Mouse (Mus musculus) retina, postnatal 1 day (tissue): ENCODE measurements around the gene Acap1.
"Not testable (repeated sequence)": the region's sequence is repeated elsewhere in the genome, so short reads cannot be mapped to it uniquely, and the experiment has no call there.

Experiments
- DNase-seq: peaks from one replicate; pipeline ENCODE4 v3.0.0-alpha.2; 2012

Gene Acap1

DNA sequence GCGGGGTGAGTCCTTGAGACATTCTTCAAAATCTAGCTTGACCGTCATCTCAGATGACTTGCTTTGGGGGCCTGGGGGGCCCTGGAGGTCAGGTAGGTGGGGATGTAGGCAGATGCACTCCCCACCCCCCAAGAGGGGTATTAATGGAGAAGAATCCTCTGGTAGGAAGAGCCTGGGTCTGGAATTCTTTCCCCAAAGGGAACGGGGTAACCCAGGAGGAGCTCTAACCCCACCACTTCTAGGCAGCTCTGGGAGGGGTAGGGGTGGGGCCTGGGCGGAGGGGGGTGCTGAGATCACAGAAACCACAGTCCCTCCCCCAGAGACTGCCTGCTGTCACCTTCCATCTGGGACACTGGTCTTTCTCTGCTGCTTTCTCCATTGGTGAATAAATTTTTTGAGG, at the start of gene Acap1:
Gene Acap1, minus strand, starts transcription at position 249 of the 400 bp plus-strand sequence.
- DNase-seq = no peak

DNA sequence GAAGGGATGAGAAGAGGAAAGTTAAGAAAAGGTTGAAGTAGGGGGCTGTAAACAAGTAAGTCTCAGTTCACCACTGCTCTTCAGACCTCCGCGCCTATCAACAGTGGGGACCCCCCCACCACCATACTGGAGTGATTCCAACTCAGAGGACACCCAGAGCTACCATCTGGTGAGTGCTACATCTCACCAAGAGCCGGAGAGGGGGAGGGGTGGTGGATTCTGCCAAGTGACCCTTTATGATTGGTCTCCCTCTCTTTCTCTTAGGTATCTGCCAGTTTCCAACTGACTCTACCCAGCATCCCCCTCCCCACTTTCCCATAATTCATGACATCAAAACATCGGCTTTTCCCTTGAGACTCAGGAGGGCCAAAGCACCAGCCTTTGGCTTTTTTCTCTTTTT, 45.6 kb upstream of the Acap1 start:
- no peak for DNase-seq

DNA sequence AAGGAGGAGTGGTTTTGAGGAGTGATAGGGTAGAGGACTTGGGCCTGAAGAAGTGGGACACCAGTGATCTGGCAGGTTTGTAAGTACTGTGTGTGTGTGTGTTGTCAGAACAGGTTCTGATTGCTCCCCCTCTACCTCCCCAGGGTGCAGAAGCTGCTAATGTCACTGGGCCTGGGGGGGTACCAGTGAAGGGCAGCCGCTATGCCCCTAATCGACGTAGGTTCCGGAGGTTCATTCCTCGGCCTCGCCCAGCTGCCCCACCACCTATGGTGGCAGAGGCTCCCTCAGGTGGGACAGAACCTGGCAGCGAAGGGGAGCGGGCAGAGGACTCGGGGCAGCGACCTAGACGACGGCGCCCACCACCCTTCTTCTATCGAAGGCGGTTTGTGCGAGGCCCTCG, 44.4 kb upstream of the Acap1 start:
- no peak for DNase-seq

DNA sequence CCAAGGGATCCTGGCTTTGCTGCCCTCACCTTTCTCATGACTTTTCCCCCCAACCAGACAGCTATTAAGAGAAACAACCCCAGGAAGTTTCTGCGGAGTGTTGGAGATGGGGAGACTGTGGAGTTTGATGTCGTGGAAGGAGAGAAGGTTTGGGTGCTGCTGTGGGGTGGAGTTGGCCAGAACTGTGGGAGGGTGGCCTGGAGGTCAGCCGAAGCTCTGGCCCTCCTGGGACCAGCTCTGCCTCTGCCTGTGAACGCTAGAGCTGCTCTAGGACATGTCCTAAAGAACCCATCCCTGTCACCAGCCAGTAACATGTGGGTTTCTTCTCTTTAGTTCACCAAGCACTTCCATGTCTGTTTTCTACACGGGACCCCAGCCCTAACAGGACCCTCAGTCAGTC, 43.8 kb upstream of the Acap1 start:
- DNase-seq = no peak

DNA sequence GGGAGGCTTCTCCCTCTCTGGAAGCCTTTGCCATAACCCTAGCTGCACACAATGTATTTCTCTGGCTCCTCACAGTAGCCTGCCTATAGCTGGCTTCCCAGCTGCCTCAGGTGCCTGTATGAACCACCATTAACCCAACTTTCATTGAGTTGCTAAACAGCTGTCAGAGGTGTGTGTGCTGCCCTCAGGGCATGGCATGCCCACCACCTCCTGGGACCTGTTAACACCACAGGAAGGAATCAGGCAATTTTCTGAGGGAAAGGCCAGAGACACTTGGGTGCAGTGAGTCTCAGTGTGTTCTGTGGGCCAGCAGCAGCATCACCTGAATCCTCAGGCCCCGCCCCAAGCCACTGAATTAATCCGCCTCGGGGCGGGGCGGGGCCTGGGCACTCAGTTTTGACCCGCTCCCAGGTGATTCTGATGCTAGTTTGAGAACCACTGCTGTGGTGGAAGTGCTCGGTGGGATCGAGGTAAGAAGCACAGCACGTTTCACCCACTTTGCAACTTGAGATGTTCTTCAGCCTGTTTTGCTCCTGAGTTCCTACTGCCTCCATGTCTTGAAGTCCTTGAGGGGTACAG, 43.2 kb upstream of the Acap1 start:
- DNase-seq = no peak

DNA sequence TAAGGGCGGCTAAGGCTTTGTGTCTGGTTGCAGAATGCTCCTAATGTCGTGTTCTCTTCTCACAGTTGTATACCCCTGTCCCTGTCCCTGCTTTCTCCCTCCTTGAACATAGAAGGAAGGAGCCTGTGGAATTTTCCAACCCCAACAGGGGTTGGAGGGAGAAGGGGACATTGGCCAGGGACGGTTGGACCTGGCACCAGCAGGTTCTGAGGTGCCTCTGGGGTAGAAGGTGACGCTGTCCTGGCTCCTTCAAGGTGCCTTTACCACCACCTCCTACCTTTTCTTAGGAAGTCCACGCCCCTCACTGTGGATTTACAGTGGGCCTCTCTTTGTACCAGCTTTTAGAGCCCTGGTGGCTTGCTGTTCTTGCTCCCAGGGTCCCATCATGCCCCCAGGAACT, 42.5 kb upstream of the Acap1 start:
- no peak for DNase-seq

DNA sequence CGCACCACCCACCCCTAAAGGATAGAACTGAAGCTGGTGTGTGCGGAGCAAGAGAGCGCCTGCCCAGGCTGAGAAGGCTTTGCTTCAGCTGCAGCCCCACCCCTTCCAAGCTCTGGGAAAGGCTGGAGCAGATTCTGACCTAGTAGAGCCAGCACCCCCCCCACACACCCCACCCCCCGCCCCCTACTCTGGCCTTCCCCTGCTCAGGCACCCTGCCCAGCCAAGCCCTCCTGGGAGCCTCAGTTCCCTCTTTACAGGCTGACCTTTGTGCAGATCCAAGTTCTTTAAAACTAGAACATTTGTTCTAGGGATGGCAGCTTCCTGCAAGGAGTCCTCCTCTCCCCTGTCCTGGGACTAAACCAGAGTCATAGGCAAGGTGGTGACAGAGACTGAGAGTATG, 42.0 kb upstream of the Acap1 start:
- DNase-seq = no peak

DNA sequence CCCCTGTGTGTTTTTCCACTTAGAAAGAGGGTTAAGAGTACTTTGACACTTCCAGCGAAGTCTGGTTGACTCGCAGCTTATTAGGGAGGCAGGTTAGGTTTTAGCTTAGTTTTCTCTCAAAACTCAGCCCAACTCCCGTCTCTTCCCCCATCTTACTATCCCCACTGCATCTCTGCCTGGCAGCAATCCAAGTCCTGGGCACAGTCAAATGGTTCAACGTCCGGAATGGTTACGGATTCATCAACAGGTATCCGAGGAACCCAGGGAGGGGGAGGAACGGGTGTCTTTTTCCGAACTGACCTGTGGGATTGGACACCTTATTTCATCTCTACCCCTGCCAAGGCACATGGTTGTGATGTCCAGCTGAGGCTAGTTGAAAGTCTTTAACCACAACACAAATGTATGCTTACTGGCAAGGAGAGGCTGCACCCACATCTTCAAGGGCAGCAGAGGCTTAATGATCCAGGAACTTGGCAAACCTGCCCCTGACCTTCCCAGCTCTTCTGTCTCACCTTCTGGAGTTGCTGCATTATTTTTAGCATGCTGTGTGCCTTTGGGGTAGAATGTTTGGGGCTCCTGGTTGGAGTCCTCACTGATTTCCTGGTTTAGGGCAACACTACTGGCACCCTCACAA, 41.5 kb upstream of the Acap1 start:
- DNase-seq = no peak

DNA sequence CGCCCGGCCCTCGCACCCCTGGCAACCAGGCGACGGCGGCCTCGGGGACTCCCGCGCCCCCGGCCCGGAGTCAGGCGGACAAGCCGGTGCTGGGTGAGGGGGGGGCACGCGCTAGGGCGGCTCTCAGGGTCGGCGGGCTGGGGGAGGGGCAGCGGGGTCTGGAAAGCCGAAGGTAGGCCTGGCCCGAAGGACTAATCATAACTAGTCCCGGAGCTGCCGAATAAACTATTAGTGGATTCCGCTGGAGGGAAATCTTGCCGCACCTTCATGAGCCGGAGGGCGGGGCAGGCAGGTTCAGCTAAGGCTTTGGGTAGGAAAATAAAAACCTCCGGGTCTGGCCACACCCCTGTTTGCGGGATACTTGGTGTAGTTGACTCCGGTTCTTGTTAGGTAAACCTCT, 40.8 kb upstream of the Acap1 start:
- no peak for DNase-seq

DNA sequence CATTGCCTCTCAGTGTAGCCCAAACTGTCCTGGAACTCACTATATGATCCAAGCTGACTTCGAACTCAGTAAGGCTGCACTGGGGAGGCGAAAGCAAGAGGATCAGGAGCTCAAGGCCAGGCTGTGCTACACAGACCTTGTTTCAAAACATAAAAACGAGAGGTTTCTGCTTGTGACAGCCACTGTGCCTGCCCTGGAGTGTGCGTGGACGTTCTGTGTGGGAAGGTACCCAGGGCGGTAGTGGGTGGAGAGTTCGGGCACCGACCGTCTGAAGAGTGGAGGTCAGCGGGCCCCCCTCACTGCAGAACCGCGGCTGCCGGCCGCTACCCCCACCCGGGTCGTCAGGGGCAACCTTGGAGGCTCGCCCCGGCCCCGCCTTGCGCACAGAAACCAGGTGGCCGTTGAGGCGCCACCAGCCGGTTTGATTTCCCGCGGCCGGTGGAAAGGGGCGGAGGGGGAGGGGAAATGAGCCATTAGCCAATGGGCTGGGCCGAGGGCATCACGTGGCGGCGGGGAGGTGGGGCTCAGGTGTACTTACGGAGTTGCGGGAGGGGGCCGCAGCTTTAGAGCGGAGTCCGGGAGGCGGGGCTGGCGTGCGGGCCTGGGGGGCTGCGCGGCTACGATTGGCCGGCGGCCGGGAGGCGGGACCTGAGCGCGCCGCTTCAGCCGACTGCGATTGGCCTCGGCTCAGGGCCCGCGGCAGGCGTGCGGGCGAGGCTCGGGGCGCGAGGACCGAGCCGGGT, 40.0 kb upstream of the Acap1 start, which contains the start of gene Ybx2:
Gene Ybx2, plus strand, starts transcription at position 660 of the 743 bp plus-strand sequence.
- DNase-seq = peak; percentile 93

DNA sequence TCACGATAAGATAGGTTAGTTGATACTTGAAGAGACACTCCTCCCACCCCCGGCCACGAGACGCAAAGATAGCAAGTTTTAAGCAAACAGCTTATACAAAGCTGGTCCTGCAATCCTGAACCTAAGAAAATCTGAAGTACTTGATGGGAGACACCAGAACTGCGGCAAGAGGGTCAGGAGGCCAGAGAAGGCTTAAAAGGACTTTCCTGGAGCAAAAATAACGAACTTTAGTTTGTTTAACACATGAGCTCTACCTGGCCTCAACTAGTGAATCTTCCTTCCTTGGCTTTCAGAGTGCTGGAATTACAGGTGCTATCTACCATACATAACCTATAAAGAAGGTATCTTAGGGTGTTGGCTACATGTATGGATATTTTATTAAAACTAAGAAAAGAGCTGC, 39.3 kb upstream of the Acap1 start:
- no peak for DNase-seq

DNA sequence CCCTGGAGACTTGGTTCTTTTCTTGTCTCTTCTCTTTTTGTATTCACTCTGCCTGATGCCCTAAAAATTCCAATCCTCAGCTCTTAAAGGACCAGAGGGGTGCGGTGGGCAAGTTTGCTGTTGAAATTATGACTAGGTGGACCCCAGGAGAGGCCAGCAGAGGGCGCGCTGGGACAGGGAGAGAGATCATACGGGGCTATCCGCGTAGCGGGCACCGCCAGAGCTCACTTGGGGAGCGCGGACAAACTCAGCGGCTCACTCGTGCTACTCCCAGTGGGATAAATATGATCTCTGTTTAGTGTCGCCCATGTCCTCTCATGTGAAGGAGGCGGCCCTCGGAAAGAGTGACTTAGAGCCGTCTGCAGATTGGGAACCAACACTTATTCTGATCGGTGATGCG, 38.8 kb upstream of the Acap1 start:
- DNase-seq = peak; percentile 92

DNA sequence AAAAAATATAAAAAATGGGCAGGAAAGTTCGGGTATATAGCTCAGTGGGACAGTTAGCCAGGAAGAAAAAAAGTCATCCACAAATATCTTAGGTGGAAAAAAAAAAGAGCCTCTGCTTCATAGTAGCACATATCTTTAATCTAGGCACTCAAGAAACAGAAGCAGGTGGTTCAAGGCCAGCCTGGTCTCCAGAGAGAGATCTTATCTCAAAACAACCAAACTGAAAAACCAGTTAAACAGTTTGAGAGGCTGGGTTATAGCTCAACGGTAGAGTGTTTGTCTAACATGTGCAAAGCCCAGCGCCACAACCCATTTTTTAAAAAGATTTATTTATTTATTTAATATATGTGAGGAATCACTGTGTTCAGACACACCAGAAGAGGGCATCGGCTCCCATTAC, 37.7 kb upstream of the Acap1 start:
- DNase-seq = no peak

DNA sequence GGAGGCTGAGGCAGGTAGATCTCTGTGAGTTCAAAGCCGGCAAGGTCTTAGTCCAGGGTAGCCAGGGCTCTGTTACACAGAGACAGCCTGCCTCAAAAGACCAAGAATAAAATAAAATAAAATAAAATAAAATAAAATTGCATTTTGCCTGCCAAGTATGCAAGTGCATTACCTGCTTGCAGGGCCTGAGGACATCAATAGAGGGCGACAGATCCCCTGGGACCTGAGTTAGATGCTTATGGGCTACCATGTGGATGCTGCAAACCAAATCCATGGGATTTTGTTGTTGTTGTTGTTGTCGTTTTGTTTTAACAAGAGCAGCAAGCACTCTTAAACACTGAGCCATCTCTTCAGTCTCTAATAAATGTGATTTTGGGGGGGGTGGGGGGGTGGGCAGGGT, 36.9 kb upstream of the Acap1 start:
- DNase-seq = peak; percentile 19

DNA sequence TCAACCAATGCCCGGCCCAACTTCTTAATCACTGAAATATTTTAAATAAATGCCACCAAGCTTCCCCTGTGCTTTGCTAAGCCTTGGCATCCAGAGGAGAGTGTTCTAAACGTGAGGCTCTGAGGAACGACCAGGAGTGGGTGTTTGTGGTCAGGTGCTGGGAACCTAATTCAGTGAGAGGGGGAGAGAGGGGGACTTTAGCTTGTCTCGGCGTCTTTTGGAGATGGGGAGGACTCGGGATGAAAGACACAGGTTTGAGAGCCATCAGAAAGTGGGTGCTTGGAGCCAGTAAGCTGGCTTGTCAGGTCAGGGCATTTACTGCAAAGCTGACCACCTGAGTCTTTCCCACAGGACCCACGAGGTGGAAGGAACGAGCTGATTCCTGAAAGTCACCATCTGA, 36.4 kb upstream of the Acap1 start:
- no peak for DNase-seq

DNA sequence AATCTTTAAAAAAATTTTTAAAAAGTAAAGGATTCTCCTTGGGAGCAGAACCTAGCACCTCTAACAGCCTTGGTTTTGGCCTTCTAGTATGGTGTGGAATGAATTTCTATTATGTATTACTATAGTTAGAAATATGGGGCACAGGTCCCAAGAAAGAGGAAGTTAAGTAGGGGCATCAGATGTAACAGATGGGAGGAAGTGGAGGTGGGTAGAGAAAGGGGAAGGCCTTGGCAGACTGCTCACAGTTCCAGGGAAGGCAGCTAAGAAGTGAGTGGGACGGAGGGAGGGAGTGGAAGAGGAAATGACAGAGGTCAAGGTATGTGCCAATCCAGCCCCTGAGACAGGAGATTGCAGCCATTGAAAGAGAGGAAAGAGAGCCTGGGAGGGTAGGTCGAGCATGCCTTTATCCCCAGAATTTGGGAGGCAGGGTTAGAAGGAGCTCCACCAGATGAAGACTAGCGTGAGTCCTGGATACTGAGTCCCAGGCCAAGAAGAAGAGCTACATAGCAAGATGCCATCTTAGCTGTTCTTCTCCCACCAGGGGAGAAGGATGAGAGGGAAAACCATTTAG, 35.7 kb upstream of the Acap1 start:
- DNase-seq = no peak

DNA sequence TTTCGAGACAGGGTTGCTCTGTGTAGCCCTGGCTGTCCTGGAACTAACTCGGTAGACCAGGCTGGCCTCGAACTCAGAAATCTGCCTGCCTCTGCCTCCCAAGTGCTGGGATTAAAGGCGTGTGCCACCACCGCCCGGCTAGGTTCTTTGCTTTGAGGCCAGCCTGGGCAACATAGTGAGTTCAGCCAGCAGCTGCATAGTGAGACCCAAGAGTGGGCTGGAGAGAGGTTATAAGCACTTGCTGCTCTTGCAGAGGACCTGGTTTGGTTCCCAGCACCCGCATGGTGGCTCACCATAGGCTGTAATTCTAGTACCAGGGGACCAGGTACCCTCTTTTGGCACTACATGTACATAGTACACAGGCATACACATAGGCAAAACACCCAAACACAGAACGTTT, 34.8 kb upstream of the Acap1 start:
- DNase-seq = not testable (repeated sequence)

DNA sequence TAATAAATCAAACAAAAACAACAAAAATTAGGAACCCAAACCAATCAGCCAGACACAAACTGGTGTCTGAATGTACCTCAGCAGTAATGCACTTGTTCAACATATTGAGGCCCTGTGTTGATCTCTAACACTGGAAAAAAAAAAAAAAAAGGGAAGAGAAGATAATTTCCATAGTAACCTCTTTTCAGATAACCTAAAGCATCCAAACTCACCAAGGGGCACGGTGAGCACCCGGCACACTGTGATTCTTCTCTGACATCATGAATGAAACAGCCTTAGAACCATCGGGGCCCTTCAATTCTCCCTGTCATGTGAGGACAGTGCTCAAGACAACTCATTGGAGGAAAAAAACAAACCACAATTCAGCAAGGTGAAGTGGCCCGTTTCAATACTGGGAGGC, 34.4 kb upstream of the Acap1 start:
- no peak for DNase-seq

DNA sequence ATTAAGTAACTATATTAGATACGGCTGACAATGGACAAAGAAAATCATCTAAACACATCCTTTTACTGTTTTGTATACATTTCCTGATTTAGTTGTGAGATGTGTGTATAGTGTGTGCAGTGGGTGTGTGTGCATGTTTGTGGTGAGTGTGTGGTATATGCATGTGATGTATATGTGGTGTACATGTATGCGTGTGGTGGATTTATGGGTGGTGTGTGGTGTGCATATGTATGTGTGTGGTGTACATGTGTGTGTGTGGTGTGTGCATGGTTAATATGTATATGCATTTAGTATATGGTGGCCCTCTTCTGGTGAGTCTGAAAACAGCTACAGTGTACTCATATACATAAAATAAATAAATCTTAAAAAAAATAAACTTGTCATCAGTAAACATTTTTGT, 32.2 kb upstream of the Acap1 start:
- no peak for DNase-seq

DNA sequence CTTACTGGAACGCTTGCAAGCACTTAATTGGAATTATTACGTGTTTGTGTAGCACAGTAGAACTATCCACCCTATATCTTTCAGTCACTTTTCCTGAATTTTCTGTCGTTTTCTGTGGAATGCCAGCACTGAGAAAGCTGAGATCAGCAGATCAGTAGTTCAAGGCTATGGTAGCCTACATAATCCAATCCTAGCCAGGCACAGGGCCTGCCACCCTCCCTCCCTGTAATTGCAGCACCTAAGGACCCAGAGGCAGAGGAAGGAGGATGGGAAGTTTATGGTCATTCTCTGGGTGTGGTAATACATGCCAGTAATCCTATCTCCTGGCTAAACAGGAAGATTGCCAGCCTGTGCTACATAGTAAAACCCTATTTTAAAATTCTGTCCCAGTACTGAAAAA, 27.5 kb upstream of the Acap1 start:
- DNase-seq = no peak

DNA sequence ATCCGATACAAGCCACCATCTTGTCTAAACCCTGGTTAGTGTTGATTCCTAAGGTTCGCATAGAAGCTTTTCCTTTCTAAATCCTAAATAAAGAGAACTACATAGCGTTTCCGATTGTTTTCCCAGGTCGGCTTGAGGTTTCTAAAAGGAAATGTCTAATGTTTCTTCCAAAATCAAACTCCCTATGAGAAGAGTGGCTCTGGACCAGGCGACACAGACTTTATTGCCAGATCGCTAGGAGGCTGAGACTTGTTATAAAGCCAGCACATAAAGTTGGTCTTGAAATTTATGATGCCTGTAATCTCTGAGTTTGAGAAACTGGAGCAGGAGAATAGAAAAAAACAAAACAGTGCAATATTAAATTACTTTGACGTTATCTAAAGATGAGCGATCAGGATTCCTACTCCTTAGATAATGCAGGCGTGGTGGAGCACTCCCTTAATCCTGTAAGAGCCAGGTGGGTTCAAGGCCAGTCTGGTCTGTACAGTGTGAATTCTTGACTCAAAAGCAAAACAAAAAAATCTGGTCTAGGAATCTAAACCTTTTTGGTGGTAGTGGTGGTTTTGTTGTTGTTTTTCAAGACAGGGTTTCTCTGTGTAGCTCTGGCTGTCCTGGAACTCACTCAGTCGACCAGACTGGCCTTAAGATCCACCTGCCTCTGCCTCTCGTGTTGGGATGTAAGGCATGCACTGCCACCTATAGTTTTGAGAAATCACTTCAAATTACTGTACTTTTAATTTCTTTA, 26.8 kb upstream of the Acap1 start:
- no peak for DNase-seq

DNA sequence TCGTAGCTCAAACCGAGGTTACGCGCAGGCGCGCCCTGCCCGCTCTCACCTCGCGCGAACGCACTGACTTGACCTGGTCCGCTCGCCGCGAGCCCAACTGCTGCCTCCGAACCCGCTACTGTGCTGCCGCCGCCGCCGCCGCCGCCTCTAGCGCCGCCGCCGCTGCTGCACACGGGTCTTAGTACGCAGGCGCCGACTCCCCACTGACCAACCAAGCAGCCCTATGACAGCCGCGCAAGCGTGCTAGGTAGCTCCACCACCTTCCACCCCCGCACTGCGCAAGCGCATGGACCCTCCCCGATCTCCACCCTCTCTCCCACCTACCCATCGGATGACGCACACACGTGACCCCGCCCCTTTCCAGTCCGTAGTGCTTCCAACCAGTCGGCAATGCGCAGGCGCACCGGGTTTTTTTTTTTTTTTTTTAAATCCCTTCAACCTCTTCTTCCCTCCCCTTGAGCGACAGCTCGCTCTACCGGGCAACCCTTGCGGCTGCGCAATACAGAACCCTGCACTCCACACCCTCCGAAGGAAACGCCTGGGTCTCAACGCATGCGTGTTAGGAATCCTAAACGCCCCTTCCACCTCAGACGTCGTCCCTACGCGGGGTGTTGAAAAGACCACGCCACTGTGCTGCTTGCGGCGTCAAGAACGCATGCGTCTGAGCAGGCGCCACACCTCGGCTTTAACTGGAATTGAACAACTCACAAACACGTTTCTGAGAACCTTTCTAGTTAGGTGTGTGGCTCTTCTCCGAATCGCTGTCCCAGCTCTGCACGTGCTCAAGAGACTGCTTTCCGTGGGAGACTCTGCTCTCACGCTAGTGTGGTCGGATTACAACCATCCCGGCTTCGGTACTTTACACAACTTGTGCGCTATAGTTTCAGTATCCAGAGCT, 26.0 kb upstream of the Acap1 start, which contains the start of gene Eif5a:
Gene Eif5a, minus strand, starts transcription at position 845 of the 898 bp plus-strand sequence.
- DNase-seq = peak; percentile 100
